Mouse (Mus musculus): ENCODE measurements around the gene Gorasp2.
A peak's percentile ranks its signal among the peaks of the same experiment; 100 is the strongest.

The Gorasp2 gene

GRCm38 (mm10) chr2:70751655-70752054, 90.3 kb downstream of the Gorasp2 start:
- no peak for DNase-seq

GRCm38 (mm10) chr2:70752149-70752548, 90.8 kb downstream of the Gorasp2 start:
- peak; percentile 21 for DNase-seq
